ENCODE assay signal across 25 mouse cellular contexts in the genomic region with DNA sequence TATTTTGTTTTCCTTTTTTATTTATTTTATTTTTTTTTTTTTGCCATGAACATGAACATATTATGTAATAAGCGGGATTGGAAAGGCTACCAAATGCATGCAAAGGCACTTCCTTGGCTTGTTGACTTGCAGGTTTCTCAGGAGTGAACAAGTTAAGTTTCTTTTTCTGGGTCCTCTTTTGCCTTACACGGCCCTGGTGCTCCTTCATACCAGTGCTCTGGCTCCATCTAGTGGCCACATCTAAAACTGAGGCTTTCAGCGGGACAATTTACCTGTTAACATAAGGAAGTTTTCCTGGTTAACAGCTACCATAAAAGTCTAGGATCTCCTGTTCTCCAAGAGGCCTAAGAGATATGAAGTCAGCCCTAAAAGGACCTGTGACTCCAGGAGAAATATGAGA. TPM values are rescaled to one million over a fixed set of nuclear protein-coding genes. Genes with fewer than 3 reads are reported as not detected.
DNase-seq lines count a peak whose midpoint lies in the region; ATAC-seq and TF ChIP-seq lines count a peak whose summit lies in the region.
"Not testable (repeated sequence)": the region's sequence is repeated elsewhere in the genome, so short reads cannot be mapped to it uniquely, and the experiment has no call there.
"Had no signal": no experiment of that assay in that cellular context is flagged by ENCODE, and none has a peak within 500 bp of the region (broad histone marks: within the 10 kb centered on the region; RNA-seq: fewer than 3 reads in every experiment).

No protein-coding gene starts in this region.

- not testable (repeated sequence) for H3K9me3 ChIP-seq in G1E (replicated peaks); forebrain, embryonic 12.5 days; hindbrain, postnatal 0 days (ENCODE audit: low read length); kidney, postnatal 0 days (replicated peaks; ENCODE audit: low read length); midbrain, postnatal 0 days (ENCODE audit: low read length); stomach, embryonic 15.5 days

- not testable (repeated sequence) for H3K27me3 ChIP-seq in G1E (ENCODE audit: insufficient read depth, low read length); forebrain, embryonic 12.5 days; hindbrain, postnatal 0 days (ENCODE audit: insufficient read depth, low read length); kidney, postnatal 0 days (ENCODE audit: insufficient read depth, low read length); midbrain, postnatal 0 days (ENCODE audit: insufficient read depth, low read length); stomach, embryonic 15.5 days (replicated peaks)

- not testable (repeated sequence) for H3K4me2 ChIP-seq in forebrain, embryonic 12.5 days; hindbrain, postnatal 0 days (ENCODE audit: low read depth, low read length); kidney, postnatal 0 days (ENCODE audit: low read length); midbrain, postnatal 0 days (ENCODE audit: low read depth, low read length, poor library complexity, severe bottlenecking); stomach, embryonic 15.5 days

- ATAC-seq in G1E (ENCODE audit: extremely low read depth, insufficient number of reproducible peaks, low FRiP score, poor library complexity, severe bottlenecking): peak; percentile 40; the same call in 1 of the 2 replicates
- peak; percentile 36; the same call in 1 of the 2 replicates for ATAC-seq in forebrain, embryonic 12.5 days (ENCODE audit: low FRiP score)
- peak; percentile 91 for ATAC-seq in granulocyte monocyte progenitor cell, adult 5-6 weeks (replicated peaks; ENCODE audit: poor library complexity, severe bottlenecking)
- 0 out of 2 replicates have a peak, but pooled peaks have one; percentile 61 for ATAC-seq in hindbrain, postnatal 0 days
- peak; percentile 57; the same call in 1 of the 2 replicates for ATAC-seq in kidney, postnatal 0 days (replicated peaks; ENCODE audit: low FRiP score, low read depth)
- peak; percentile 77; the same call in 1 of the 2 replicates for ATAC-seq in megakaryocyte-erythroid progenitor cell, adult 5-6 weeks (replicated peaks; ENCODE audit: low FRiP score, low TSS enrichment, poor library complexity, severe bottlenecking)
- ATAC-seq in midbrain, postnatal 0 days (ENCODE audit: low FRiP score): peak; percentile 66; the same call in 1 of the 2 replicates
- ATAC-seq in stomach, embryonic 15.5 days (ENCODE audit: insufficient read depth, low FRiP score, low read depth): 0 out of 2 replicates have a peak, but pooled peaks have one; percentile 22

- not testable (repeated sequence) for H3K36me3 ChIP-seq in G1E (replicated peaks); forebrain, embryonic 12.5 days (replicated peaks); hindbrain, postnatal 0 days (ENCODE audit: insufficient read depth, low read length); kidney, postnatal 0 days (ENCODE audit: insufficient read depth, low read length); midbrain, postnatal 0 days (ENCODE audit: insufficient read depth, low read length); stomach, embryonic 15.5 days

- WGBS in forebrain, embryonic 12.5 days: no CpG with 5 or more reads among the region's 3 CpGs
- WGBS in hindbrain, postnatal 0 days: no CpG with 5 or more reads among the region's 3 CpGs
- no CpG with 5 or more reads among the region's 3 CpGs for WGBS in kidney, postnatal 0 days
- no CpG with 5 or more reads among the region's 3 CpGs for WGBS in midbrain, postnatal 0 days
- WGBS in stomach, embryonic 15.5 days: no CpG with 5 or more reads among the region's 3 CpGs

- not testable (repeated sequence) for H3K4me1 ChIP-seq in G1E (ENCODE audit: insufficient read depth, low read depth, low read length); forebrain, embryonic 12.5 days; hindbrain, postnatal 0 days (ENCODE audit: insufficient read depth, low read length); kidney, postnatal 0 days (replicated peaks; ENCODE audit: insufficient read depth, low read length); midbrain, postnatal 0 days (ENCODE audit: insufficient read depth, low read length); stomach, embryonic 15.5 days

- not testable (repeated sequence) for TF ChIP-seq CTCF in G1E (IDR thresholded peaks at IDR 0.05; ENCODE audit: low read depth, low read length); hindbrain, postnatal 0 days (IDR thresholded peaks at IDR 0.05; ENCODE audit: low read depth); kidney, postnatal 0 days (IDR thresholded peaks at IDR 0.05; ENCODE audit: low read depth); midbrain, postnatal 0 days (IDR thresholded peaks at IDR 0.05)

- H3K4me3 ChIP-seq in G1E (ENCODE audit: low read depth, low read length); forebrain, embryonic 12.5 days (replicated peaks); hindbrain, postnatal 0 days (ENCODE audit: low read length); kidney, postnatal 0 days (replicated peaks; ENCODE audit: low read depth, low read length); midbrain, postnatal 0 days (ENCODE audit: low read depth, low read length); stomach, embryonic 15.5 days (replicated peaks): not testable (repeated sequence)

- H3K9ac ChIP-seq in forebrain, embryonic 12.5 days; hindbrain, postnatal 0 days (replicated peaks; ENCODE audit: low read length); kidney, postnatal 0 days (ENCODE audit: low read depth, low read length); midbrain, postnatal 0 days (replicated peaks; ENCODE audit: low read length, poor library complexity, severe bottlenecking); stomach, embryonic 15.5 days: not testable (repeated sequence)

- DNase-seq in G1E (ENCODE audit: low spot score); hindbrain, postnatal 0 days (ENCODE audit: low spot score); kidney, postnatal 0 days (ENCODE audit: low spot score); midbrain, postnatal 0 days (ENCODE audit: low spot score): not testable (repeated sequence)

- H3K27ac ChIP-seq in forebrain, embryonic 12.5 days; hindbrain, postnatal 0 days; kidney, postnatal 0 days; midbrain, postnatal 0 days (ENCODE audit: low read depth, low read length); stomach, embryonic 15.5 days: not testable (repeated sequence)

RNA-seq across cellular contexts. Expression of gene Gm13769, which starts 29.5 kb away (rescaled TPM):
- total RNA-seq in G1E (2014; fragmentation: Nextera tagmentation) (not detected in 2 replicates), G1E (2017) (0.12 TPM in 1 of 2 replicates, not detected in the other)
- polyA plus RNA-seq in G1E (2012): not detected in 2 replicates
- not detected in 2 replicates for polyA plus RNA-seq in forebrain, embryonic 12.5 days (2016; fragmentation: Nextera tagmentation; extraction: Ambion mirVana)
- not detected in 2 replicates for total RNA-seq in granulocyte monocyte progenitor cell, adult 5-6 weeks (2014; fragmentation: Nextera tagmentation)
- total RNA-seq in granulocyte monocyte progenitor cell, adult 5-6 weeks (2017): not detected in 2 replicates
- not detected in 2 replicates for total RNA-seq in hindbrain, postnatal 0 days (2014; rRNA removed)
- not detected in 2 replicates for polyA plus RNA-seq in hindbrain, postnatal 0 days (2015; fragmentation: Nextera tagmentation; extraction: Ambion mirVana)
- not detected in 2 replicates for polyA plus RNA-seq in kidney, postnatal 0 days (2015; fragmentation: Nextera tagmentation; extraction: Ambion mirVana)
- total RNA-seq in megakaryocyte-erythroid progenitor cell, adult 5-6 weeks (2014; fragmentation: Nextera tagmentation): 0.37 TPM in 1 of 2 replicates, not detected in the other
- not detected in 2 replicates for total RNA-seq in megakaryocyte-erythroid progenitor cell, adult 5-6 weeks (2017)
- total RNA-seq in midbrain, postnatal 0 days (2014; rRNA removed): not detected in 2 replicates
- polyA plus RNA-seq in midbrain, postnatal 0 days (2015; fragmentation: Nextera tagmentation; extraction: Ambion mirVana): not detected in 2 replicates
- 0.05 TPM in 1 of 2 replicates, not detected in the other for polyA plus RNA-seq in stomach, embryonic 15.5 days (2015; fragmentation: Nextera tagmentation; extraction: Ambion mirVana)
- total RNA-seq: gastrocnemius, adult 8-10 months had no signal
- polyA plus RNA-seq: cerebellum, adult 2 months; gonadal fat pad, adult 2 months; heart, embryonic 10.5 days; heart, embryonic 16.5 days; inflammation-experienced regulatory T-cells, adult 6 months; limb, embryonic 12.5 days; liver, embryonic 13.5 days; lung, adult 2 months; myocyte; small intestine, adult 2 months; stomach, postnatal 0 days; thymus, adult 2 months had no signal

RNA-seq across cellular contexts. Expression of gene Olfr1274-ps, which starts 46.9 kb away (rescaled TPM):
- total RNA-seq in G1E (2014; fragmentation: Nextera tagmentation): not detected in 2 replicates
- total RNA-seq in G1E (2017): 0.05 and 0.06 TPM in 2 replicates
- not detected in 2 replicates for polyA plus RNA-seq in G1E (2012)
- polyA plus RNA-seq in forebrain, embryonic 12.5 days (2016; fragmentation: Nextera tagmentation; extraction: Ambion mirVana): not detected in 2 replicates
- total RNA-seq in granulocyte monocyte progenitor cell, adult 5-6 weeks (2014; fragmentation: Nextera tagmentation): not detected in 2 replicates
- total RNA-seq in granulocyte monocyte progenitor cell, adult 5-6 weeks (2017): not detected in 2 replicates
- not detected in 2 replicates for total RNA-seq in hindbrain, postnatal 0 days (2014; rRNA removed)
- not detected in 2 replicates for polyA plus RNA-seq in hindbrain, postnatal 0 days (2015; fragmentation: Nextera tagmentation; extraction: Ambion mirVana)
- not detected in 2 replicates for polyA plus RNA-seq in kidney, postnatal 0 days (2015; fragmentation: Nextera tagmentation; extraction: Ambion mirVana)
- total RNA-seq in megakaryocyte-erythroid progenitor cell, adult 5-6 weeks (2014; fragmentation: Nextera tagmentation): not detected in 2 replicates
- total RNA-seq in megakaryocyte-erythroid progenitor cell, adult 5-6 weeks (2017): not detected in 2 replicates
- not detected in 2 replicates for total RNA-seq in midbrain, postnatal 0 days (2014; rRNA removed)
- not detected in 2 replicates for polyA plus RNA-seq in midbrain, postnatal 0 days (2015; fragmentation: Nextera tagmentation; extraction: Ambion mirVana)
- not detected in 2 replicates for polyA plus RNA-seq in stomach, embryonic 15.5 days (2015; fragmentation: Nextera tagmentation; extraction: Ambion mirVana)
- total RNA-seq: adrenal gland, postnatal 14 days; gastrocnemius, adult 8-10 months; heart, postnatal 4 days; left cerebral cortex, postnatal 14 days had no signal
- polyA plus RNA-seq: cerebellum, adult 2 months; gonadal fat pad, adult 2 months; heart, embryonic 10.5 days; heart, embryonic 16.5 days; inflammation-experienced regulatory T-cells, adult 6 months; limb, embryonic 12.5 days; liver, embryonic 13.5 days; lung, adult 2 months; myocyte; small intestine, adult 2 months; stomach, postnatal 0 days; thymus, adult 2 months had no signal

RNA-seq across cellular contexts. Expression of gene Olfr1272, which starts 58.9 kb away (rescaled TPM):
- total RNA-seq in G1E (2014; fragmentation: Nextera tagmentation) (not detected in 2 replicates), G1E (2017) (0.05 and 0.06 TPM in 2 replicates)
- polyA plus RNA-seq in G1E (2012): not detected in 2 replicates
- polyA plus RNA-seq in forebrain, embryonic 12.5 days (2016; fragmentation: Nextera tagmentation; extraction: Ambion mirVana): not detected in 2 replicates
- total RNA-seq in granulocyte monocyte progenitor cell, adult 5-6 weeks (2014; fragmentation: Nextera tagmentation): not detected in 2 replicates
- not detected in 2 replicates for total RNA-seq in granulocyte monocyte progenitor cell, adult 5-6 weeks (2017)
- total RNA-seq in hindbrain, postnatal 0 days (2014; rRNA removed): not detected in 2 replicates
- not detected in 2 replicates for polyA plus RNA-seq in hindbrain, postnatal 0 days (2015; fragmentation: Nextera tagmentation; extraction: Ambion mirVana)
- polyA plus RNA-seq in kidney, postnatal 0 days (2015; fragmentation: Nextera tagmentation; extraction: Ambion mirVana): not detected in 2 replicates
- total RNA-seq in megakaryocyte-erythroid progenitor cell, adult 5-6 weeks (2014; fragmentation: Nextera tagmentation): not detected in 2 replicates
- not detected in 2 replicates for total RNA-seq in megakaryocyte-erythroid progenitor cell, adult 5-6 weeks (2017)
- total RNA-seq in midbrain, postnatal 0 days (2014; rRNA removed): not detected in 2 replicates
- polyA plus RNA-seq in midbrain, postnatal 0 days (2015; fragmentation: Nextera tagmentation; extraction: Ambion mirVana): not detected in 2 replicates
- polyA plus RNA-seq in stomach, embryonic 15.5 days (2015; fragmentation: Nextera tagmentation; extraction: Ambion mirVana): not detected in 2 replicates
- total RNA-seq: adrenal gland, postnatal 14 days; gastrocnemius, adult 8-10 months; heart, postnatal 4 days; left cerebral cortex, postnatal 14 days had no signal
- polyA plus RNA-seq: cerebellum, adult 2 months; embryonic facial prominence, embryonic 13.5 days; gonadal fat pad, adult 2 months; heart, embryonic 10.5 days; heart, embryonic 16.5 days; inflammation-experienced regulatory T-cells, adult 6 months; limb, embryonic 12.5 days; liver, embryonic 13.5 days; lung, adult 2 months; myocyte; small intestine, adult 2 months; stomach, postnatal 0 days; thymus, adult 2 months had no signal

Comparison
In these comparisons a context has a peak if more than half of its experiments do, and no peak if none do; other contexts are left out.
1. ATAC-seq: peak in every context shown above with its lines; median percentile 91 in granulocyte monocyte progenitor cell, adult 5-6 weeks; 77 in megakaryocyte-erythroid progenitor cell, adult 5-6 weeks; 66 in midbrain, postnatal 0 days; 61 in hindbrain, postnatal 0 days; 57 in kidney, postnatal 0 days; 40 in G1E; 36 in forebrain, embryonic 12.5 days; 22 in stomach, embryonic 15.5 days.